Mouse (Mus musculus) gastrocnemius, postnatal 4 days (tissue): ENCODE data around the gene Nol4l. TPM values are rescaled to one million over a fixed set of nuclear protein-coding genes. Genes with fewer than 3 reads are reported as not detected.
"Not testable (repeated sequence)": the region's sequence is repeated elsewhere in the genome, so short reads cannot be mapped to it uniquely, and the experiment has no call there.

Source experiments
- DNase-seq, 2 experiments: peaks; one replicate each; pipeline ENCODE4 v3.0.0; 2021 to 2022; ENCODE audit warnings: low spot score in 2 of 2, mixed read lengths in 2 of 2
- total RNA-seq, 2 experiments: library from RNA; stranded (reverse); gene quantifications; 2 replicates each; pipeline ENCODE4 v1.2.3; 2021

The Nol4l gene
- total RNA-seq, 2 experiments from 2014 or later = 7.5 to 9.1 TPM

GRCm38 (mm10) chr2:153512416-153513323, 17.1 kb downstream of the Nol4l start:
- DNase-seq = no peak

- DNase-seq = no peak
These were observed 18.2 kb downstream of the Nol4l start for GRCm38 (mm10) chr2:153511562-153511961.

GRCm38 (mm10) chr2:153510136-153510535, 19.6 kb downstream of the Nol4l start:
- DNase-seq = no peak

- no peak for DNase-seq
These were observed 20.4 kb downstream of the Nol4l start for GRCm38 (mm10) chr2:153509211-153510029.

- DNase-seq = no peak
These were observed 21.4 kb downstream of the Nol4l start for GRCm38 (mm10) chr2:153508405-153508804.

GRCm38 (mm10) chr2:153507969-153508368, 21.8 kb downstream of the Nol4l start:
- no peak for DNase-seq

- DNase-seq = no peak
These were observed 23.4 kb downstream of the Nol4l start for GRCm38 (mm10) chr2:153506385-153506784.

GRCm38 (mm10) chr2:153499154-153499553, 30.6 kb downstream of the Nol4l start:
- DNase-seq = no peak

- peak in 1 of 2 experiments; percentile 42 for DNase-seq
These were observed 32.9 kb downstream of the Nol4l start for GRCm38 (mm10) chr2:153496898-153497297.

GRCm38 (mm10) chr2:153496301-153496700, 33.5 kb downstream of the Nol4l start:
- DNase-seq = no peak

GRCm38 (mm10) chr2:153495818-153496217, 34.0 kb downstream of the Nol4l start:
- DNase-seq = no peak

GRCm38 (mm10) chr2:153495391-153495790, 34.4 kb downstream of the Nol4l start:
- not testable (repeated sequence) for DNase-seq

GRCm38 (mm10) chr2:153494293-153494811, 35.4 kb downstream of the Nol4l start:
- no peak for DNase-seq

GRCm38 (mm10) chr2:153493781-153494292, 35.9 kb downstream of the Nol4l start:
- no peak for DNase-seq

GRCm38 (mm10) chr2:153493393-153493731, 36.4 kb downstream of the Nol4l start:
- DNase-seq = no peak

GRCm38 (mm10) chr2:153492573-153493392, 37.0 kb downstream of the Nol4l start, which contains the start of gene 4930404H24Rik:
TSS of gene 4930404H24Rik (plus strand) at chr2:153492790.
- DNase-seq = peak; percentile 55 to 60

- DNase-seq = no peak
These were observed 37.6 kb downstream of the Nol4l start for GRCm38 (mm10) chr2:153492179-153492517.

- no peak for DNase-seq
These were observed 38.1 kb downstream of the Nol4l start for GRCm38 (mm10) chr2:153491512-153492178.

- DNase-seq = no peak
These were observed 38.8 kb downstream of the Nol4l start for GRCm38 (mm10) chr2:153490940-153491339.

- no peak for DNase-seq
These were observed 39.7 kb downstream of the Nol4l start for GRCm38 (mm10) chr2:153490116-153490515.
